Mouse (Mus musculus): ENCODE data around the gene Rab30.

Rab30 gene

DNA sequence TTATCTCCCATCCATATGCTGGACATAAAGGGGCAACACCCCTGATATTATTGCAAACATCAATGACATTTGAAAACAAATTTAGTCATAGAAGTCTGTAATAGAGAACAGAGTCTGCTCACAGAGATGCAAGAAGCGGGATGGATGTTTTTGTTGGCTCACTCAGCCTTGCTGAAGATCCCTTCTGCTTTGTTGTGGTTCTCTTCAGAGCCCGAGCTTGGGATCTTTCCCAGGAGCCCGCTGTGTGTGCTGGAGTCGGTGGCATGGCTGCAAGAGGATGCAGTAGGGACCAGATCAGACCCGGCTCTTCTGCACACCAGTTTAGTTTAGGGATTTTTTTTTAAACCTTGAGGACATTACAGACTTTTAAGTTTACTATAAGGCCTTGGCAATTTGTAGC, 54.3 kb downstream of the Rab30 start:
- no peak for DNase-seq (ENCODE audit: extremely low read depth, low read depth, low spot score)

- no peak for DNase-seq (ENCODE audit: extremely low read depth, low read depth, low spot score)
Measured at GRCm38 (mm10) chr7:92796813-92797212, 55.4 kb downstream of the Rab30 start.

DNA sequence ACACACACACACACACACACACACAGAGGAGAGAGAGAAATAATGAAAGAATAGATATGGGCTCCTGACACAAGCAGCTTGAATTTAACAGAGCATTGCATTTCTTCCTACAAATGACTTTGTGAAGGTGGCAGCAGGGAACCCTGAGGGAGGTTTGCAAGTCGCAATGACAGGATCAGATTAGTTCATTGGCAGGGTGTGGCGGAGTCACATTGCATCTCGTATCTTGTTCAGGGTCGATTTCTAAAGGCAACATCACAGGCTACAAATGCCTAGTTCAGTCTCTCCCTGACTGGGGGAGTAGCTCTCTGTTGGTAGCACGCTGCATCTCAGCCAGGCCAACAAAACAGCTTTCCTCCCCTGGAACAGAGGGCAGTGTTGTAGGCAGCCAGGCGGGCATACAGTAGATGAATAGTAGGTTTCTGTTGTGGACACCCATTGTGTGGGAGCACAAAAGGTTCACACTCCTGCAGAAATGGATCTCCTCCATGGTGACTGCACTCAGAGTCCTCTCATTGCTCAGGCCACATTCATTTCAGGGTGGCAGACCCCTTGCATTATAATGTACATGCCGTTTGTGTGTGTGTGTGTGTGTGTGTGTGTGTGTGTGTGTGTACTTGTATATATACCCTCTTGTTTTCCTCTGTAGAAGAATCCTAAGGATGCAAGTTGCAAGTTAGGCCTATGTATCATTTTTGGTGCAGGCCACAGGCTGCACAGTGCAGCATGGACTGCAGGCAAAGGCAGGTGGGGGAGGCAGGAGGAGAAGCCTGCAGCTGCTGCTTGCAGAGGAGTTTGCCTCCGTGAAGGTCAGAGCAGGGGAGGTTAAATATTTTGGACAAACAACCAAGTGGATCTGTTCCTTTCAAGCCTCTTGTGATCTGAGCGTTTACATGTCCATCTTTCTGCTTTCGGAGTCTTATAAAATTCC, 58.5 kb downstream of the Rab30 start:
- no peak for DNase-seq (ENCODE audit: extremely low read depth, low read depth, low spot score)

GRCm38 (mm10) chr7:92802158-92802557, 60.8 kb downstream of the Rab30 start:
- DNase-seq (ENCODE audit: extremely low read depth, low read depth, low spot score) = no peak

- DNase-seq (ENCODE audit: extremely low read depth, low read depth, low spot score) = no peak
Measured at GRCm38 (mm10) chr7:92803191-92803590, 61.8 kb downstream of the Rab30 start.

GRCm38 (mm10) chr7:92804919-92805668, 63.7 kb downstream of the Rab30 start:
- no peak for DNase-seq (ENCODE audit: extremely low read depth, low read depth, low spot score)

GRCm38 (mm10) chr7:92806512-92807188, 65.2 kb downstream of the Rab30 start:
- DNase-seq (ENCODE audit: extremely low read depth, low read depth, low spot score) = no peak

DNA sequence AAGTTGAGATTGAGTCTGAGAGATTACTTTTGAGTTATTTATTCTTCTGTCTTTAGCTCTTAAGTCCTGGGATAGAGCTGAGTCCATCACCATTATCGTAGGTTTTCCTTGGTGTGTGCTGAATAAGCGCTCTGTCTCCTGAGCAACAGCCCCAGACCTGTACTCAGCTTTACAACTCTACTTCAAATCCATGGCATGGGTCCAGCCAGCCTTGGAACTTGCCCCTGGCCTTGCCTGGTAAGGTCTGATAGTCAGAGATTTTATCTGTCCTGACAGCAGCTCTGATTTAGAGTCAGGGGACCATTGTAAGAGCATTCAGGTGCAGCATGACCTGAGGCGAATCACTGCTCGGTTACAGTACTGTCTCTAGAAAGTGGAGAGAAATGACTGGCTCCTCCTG, 66.1 kb downstream of the Rab30 start:
- DNase-seq (ENCODE audit: extremely low read depth, low read depth, low spot score) = no peak

DNA sequence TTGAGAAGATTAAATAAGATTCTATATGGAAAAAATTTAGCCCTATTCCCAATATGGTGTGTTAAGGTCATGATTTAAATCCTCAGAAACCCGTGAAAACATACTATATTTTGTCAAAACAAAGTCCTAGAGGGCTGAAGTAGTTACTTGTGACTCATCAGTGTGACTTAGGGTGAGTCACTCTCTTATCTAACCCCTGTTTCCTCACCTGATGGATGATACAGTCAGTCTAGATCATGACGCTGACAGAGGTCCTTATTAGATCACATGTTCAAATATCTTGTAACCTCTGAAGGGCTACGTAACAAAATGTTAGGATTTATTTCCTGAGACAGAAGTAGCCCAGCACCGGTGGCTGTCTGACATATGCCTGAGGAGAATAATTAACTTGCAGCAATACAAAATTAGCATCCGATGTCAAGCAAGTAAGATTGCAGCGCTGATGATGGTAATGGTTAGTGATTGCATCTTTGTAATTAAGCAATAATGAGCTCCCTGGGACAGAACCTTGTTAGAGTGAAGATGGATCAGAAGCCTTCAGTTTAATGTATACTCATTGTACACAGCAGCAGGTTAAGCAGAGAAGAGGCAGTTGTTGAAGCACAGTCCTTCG, 70.4 kb downstream of the Rab30 start:
- DNase-seq (ENCODE audit: extremely low read depth, low read depth, low spot score) = no peak

DNA sequence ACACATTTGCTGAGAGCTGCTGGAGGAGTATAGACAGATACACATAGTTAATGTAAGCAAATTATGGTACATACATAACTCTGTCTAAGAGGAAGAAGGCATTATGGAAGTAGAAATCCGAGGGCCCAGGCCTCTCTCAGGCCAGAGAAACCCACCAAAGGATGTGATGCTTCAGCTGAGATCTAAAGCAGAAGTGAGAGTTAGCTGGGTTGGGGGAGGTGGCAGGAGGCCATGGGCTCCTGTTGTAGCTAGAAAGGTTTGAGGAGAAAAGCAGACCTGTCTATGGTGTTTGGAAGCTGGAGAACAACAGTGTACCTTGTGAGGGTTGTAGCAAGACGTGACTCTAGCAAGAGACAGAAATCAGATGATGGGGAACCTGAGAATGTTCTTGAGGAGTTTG, 75.8 kb downstream of the Rab30 start:
- DNase-seq (ENCODE audit: extremely low read depth, low read depth, low spot score) = no peak

GRCm38 (mm10) chr7:92817886-92818285, 76.5 kb downstream of the Rab30 start:
- no peak for DNase-seq (ENCODE audit: extremely low read depth, low read depth, low spot score)

- DNase-seq (ENCODE audit: extremely low read depth, low read depth, low spot score) = no peak
Measured at GRCm38 (mm10) chr7:92819656-92820055, 78.3 kb downstream of the Rab30 start.

GRCm38 (mm10) chr7:92820410-92820809, 79.0 kb downstream of the Rab30 start:
- DNase-seq (ENCODE audit: extremely low read depth, low read depth, low spot score) = no peak

- no peak for DNase-seq (ENCODE audit: extremely low read depth, low read depth, low spot score)
Measured at GRCm38 (mm10) chr7:92820941-92821465, 79.6 kb downstream of the Rab30 start.

- no peak for DNase-seq (ENCODE audit: extremely low read depth, low read depth, low spot score)
Measured at GRCm38 (mm10) chr7:92821871-92822270, 80.5 kb downstream of the Rab30 start.

GRCm38 (mm10) chr7:92822409-92823101, 81.2 kb downstream of the Rab30 start:
- DNase-seq (ENCODE audit: extremely low read depth, low read depth, low spot score) = no peak

DNA sequence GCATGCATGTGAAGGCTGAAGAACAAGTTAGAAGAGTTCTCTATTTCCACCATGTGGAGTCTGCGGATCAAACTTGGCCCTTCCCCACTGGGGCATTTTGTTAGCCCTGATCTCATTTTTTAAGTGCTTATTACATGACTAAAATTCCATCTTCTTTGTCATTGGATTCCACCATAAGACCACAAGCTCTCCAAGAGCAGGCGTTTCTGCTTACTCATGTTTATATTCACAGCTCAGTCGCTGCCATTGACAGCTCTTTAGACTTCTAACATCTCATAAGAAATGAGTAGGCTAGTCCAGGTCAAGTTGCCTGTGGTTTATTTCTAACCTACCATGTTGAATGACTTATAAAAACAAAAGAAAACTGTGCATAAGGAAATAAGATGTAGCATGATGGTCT, 84.8 kb downstream of the Rab30 start:
- no peak for DNase-seq (ENCODE audit: extremely low read depth, low read depth, low spot score)

- no peak for DNase-seq (ENCODE audit: extremely low read depth, low read depth, low spot score)
Measured at GRCm38 (mm10) chr7:92827981-92828380, 86.6 kb downstream of the Rab30 start.

DNA sequence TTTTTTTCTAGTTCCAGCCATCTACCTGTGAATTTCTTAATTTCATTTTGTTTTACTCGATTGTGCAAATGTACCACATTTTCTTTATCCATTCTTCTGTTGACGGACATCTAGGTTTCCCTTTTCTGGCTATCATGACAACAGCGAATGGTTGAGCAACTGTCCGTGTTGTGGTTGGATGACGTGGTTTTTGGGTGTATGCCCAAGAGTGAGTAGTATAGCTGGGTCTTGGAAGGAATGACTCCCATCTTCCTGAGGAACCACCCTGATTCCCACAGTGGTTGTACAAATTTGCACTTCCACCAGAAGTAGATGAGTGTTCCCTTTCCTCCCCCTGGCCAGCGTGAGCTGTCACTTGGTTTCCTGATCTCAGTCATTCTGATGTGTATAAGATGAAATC, 91.0 kb downstream of the Rab30 start:
- DNase-seq (ENCODE audit: extremely low read depth, low read depth, low spot score) = no peak

DNA sequence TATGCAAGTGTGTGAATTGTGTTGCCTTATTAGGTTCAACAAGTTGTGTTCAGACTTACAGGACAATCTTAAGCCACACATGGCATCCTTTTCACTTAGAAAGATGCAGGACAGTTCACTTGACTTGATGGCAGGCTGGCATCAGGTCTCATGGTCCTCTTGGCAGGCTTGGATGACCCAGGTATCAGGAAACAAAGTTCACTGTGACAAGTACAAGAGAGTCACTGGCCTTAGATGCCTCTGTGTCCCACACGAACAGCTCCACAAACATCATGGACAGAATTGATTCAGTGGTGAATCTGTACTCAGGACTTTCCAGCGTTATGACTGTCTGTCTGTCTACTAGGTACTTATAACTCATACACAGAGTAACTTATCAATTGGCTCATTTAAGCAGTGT, 93.0 kb downstream of the Rab30 start:
- DNase-seq (ENCODE audit: extremely low read depth, low read depth, low spot score) = no peak
